Mouse (Mus musculus) embryonic facial prominence, embryonic 15.5 days (tissue): ENCODE measurements at regions not wholly inside any gene's neighbourhood (a gene's known extent, or its start where the extent isn't known, plus 50 kb on each side); places are given as distances from the start of the nearest gene placed in this dataset.

Source experiments
- ATAC-seq: fragments of 200-750 bp; cut with Nextera tagmentation; 2 replicates; pipeline ENCODE4 v1.8.0; 2017; ENCODE audit warnings: low read depth, moderate TSS enrichment; ENCODE audit not compliant: insufficient number of reproducible peaks, low FRiP score, low TSS enrichment
- H3K27ac ChIP-seq: fragments of 300-500 bp; sonication (generic); replicated peaks from 2 replicates; pipeline ENCODE4 v1.5.1; 2015; ENCODE audit warnings: mild to moderate bottlenecking, inconsistent platforms
- H3K27me3 ChIP-seq: fragments of 300-500 bp; sonication (generic); 2 replicates; pipeline ENCODE4 v1.6.1; 2015; ENCODE audit warnings: inconsistent platforms
- H3K36me3 ChIP-seq: fragments of 300-500 bp; sonication (generic); 2 replicates; pipeline ENCODE4 v1.6.1; 2015; ENCODE audit warnings: mild to moderate bottlenecking, inconsistent platforms
- H3K4me1 ChIP-seq: fragments of 300-500 bp; sonication (generic); 2 replicates; pipeline ENCODE4 v1.6.1; 2015; ENCODE audit warnings: inconsistent platforms
- H3K4me2 ChIP-seq: fragments of 300-500 bp; sonication (generic); replicated peaks from 2 replicates; pipeline ENCODE4 v1.6.1; 2015; ENCODE audit warnings: mild to moderate bottlenecking, inconsistent platforms
- H3K4me3 ChIP-seq: fragments of 300-500 bp; sonication (generic); replicated peaks from 2 replicates; pipeline ENCODE4 v1.5.1; 2015; ENCODE audit warnings: mild to moderate bottlenecking, inconsistent platforms
- H3K9ac ChIP-seq: fragments of 300-500 bp; sonication (generic); 2 replicates; pipeline ENCODE4 v1.6.1; 2015; ENCODE audit warnings: inconsistent platforms
- H3K9me3 ChIP-seq: fragments of 300-500 bp; sonication (generic); replicated peaks from 2 replicates; pipeline ENCODE4 v1.6.1; 2016; ENCODE audit warnings: inconsistent platforms
- WGBS: fragments of 180-500 bp; shearing (Covaris S2); methylation state at CpG from one replicate; pipeline ENCODE4 v1.1.7; 2015; 5-methylcytosine and 5-hydroxymethylcytosine counted together

DNA sequence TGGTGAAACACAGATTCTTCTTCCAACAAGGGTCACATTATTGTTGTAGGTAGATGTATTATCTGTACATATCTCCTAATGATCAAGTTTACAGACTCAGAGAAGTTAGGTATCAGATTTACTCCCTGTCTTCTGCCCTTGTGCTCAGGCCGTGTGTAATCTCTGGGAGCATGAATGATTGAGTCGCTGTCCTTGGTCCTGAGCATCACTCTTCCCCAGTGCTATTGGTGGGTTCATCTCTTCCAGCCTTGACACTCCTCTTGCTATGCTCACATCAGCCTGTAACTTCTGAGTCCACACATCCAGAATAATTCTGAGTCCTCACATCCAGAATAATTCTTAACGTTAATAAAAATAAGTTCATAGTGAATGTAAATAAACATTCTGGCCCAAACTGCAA lies 295.6 kb downstream of the Basp1 start:
- 41% methylated on average over 3 of the region's 3 CpGs for WGBS
- H3K4me3 ChIP-seq: no peak overlapping the region
- H3K4me1 ChIP-seq: no peaks in the 10 kb centered on the region
- no peak overlapping the region for H3K27ac ChIP-seq
- no peak overlapping the region for H3K9ac ChIP-seq
- no peaks in the 10 kb centered on the region for H3K27me3 ChIP-seq
- ATAC-seq: no peak; the same call in 1 of the 2 replicates
- H3K4me2 ChIP-seq: no peak overlapping the region
- no peaks in the 10 kb centered on the region for H3K36me3 ChIP-seq
- no peaks in the 10 kb centered on the region for H3K9me3 ChIP-seq

DNA sequence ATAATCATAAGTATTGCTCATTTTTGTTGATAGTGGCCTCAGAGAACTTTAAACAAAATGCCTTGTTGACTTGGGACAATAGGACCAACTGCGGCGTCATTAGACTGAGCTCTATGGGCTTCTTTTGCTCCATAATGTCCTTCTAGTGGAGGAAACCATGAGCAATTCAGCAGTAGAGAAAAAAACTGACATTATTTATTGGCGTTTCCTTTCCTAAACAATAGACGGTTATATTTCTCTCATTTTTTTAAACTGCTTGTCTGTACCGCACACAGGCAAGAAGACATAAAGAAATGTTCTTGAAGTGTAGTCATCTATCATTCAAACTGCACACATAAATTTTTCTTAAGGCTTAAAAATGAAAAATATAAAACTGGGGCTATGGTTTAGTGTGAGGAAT lies 310.8 kb downstream of the Basp1 start:
- H3K4me1 ChIP-seq: no peaks in the 10 kb centered on the region
- no peak overlapping the region for H3K27ac ChIP-seq
- H3K36me3 ChIP-seq: no peaks in the 10 kb centered on the region
- H3K9ac ChIP-seq: no peak overlapping the region
- no peak overlapping the region for H3K4me2 ChIP-seq
- H3K9me3 ChIP-seq: no peaks in the 10 kb centered on the region
- no peak for ATAC-seq
- no peaks in the 10 kb centered on the region for H3K27me3 ChIP-seq
- H3K4me3 ChIP-seq: no peak overlapping the region
- 76% methylated on average over 5 of the region's 5 CpGs for WGBS

DNA sequence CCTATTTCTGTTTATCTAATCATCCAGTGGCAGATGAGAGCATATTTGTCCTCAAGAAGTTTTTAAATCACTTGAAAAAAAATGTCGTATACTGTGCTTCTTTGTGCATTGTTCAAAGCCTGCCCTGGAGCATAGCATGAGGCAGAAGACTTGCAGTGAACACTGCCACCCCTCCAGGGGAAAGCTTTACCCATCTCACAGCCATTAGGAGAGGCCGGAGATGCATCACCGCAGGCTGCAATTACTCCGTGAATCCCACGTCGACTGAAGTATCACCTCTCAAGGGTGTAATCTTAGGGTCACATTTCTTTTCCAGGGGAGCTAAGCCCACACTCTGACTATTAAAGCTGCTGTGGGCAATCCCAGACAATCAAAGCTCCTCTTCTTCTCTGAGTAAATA lies 319.8 kb downstream of the Basp1 start:
- H3K36me3 ChIP-seq: no peaks in the 10 kb centered on the region
- no peak overlapping the region for H3K9ac ChIP-seq
- H3K4me3 ChIP-seq: no peak overlapping the region
- no peaks in the 10 kb centered on the region for H3K27me3 ChIP-seq
- no peak; the same call in 1 of the 2 replicates for ATAC-seq
- no peaks in the 10 kb centered on the region for H3K9me3 ChIP-seq
- H3K4me2 ChIP-seq: no peak overlapping the region
- 10% methylated on average over 6 of the region's 6 CpGs for WGBS
- no peaks in the 10 kb centered on the region for H3K4me1 ChIP-seq
- H3K27ac ChIP-seq: no peak overlapping the region

DNA sequence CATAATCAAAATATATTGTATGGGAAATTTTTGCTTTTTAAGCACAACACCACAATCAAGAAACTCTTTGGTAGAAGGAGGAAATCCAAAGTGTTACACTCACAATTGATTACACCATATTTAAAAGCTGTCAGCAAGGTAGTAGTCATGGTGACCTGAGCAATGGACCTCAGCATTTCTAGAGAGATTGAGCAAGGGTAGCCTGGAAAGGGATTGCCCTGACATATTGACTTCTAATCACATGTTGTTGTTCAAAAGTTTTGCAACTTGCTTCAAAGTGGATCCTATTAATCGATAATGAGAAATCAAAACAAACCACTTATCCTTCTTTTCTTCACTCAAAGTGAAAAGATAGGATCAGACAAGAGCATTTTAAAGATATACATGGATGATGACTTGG lies 343.9 kb downstream of the Basp1 start:
- H3K36me3 ChIP-seq: no peaks in the 10 kb centered on the region
- ATAC-seq: no peak
- WGBS: 86% methylated on average over 1 of the region's 1 CpGs

DNA sequence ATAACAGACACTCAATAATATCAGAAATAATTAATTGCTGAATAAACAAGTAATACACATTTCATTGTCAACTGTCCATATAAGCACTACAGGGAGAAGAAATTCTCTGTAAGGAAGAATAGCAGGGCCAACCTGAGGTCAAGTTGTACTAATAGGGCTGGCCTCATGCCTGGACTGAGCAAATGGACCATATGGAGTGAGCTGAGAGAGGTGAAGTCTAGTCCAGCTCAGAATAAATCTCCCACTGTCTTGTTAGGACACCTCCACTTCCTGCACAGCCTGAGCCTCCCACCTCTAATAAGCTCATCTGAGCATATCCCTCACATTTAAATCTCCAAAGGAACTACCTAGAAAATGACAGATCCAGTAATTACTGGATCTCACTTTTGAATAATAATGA lies 354.2 kb downstream of the Basp1 start:
- no peak overlapping the region for H3K9ac ChIP-seq
- H3K4me1 ChIP-seq: no peaks in the 10 kb centered on the region
- no peak overlapping the region for H3K4me2 ChIP-seq
- no peaks in the 10 kb centered on the region for H3K27me3 ChIP-seq
- no peak for ATAC-seq
- H3K27ac ChIP-seq: no peak overlapping the region
- no peak overlapping the region for H3K4me3 ChIP-seq
- H3K9me3 ChIP-seq: no peaks in the 10 kb centered on the region
- no peaks in the 10 kb centered on the region for H3K36me3 ChIP-seq

More for the DNA sequence above, 343.9 kb downstream of the Basp1 start:
- Histone ChIP-seq H3K9ac (no peak overlapping the region), H3K4me1 (no peaks in the 10 kb centered on the region), H3K27ac (no peak overlapping the region), H3K4me3 (no peak overlapping the region), H3K27me3 (no peaks in the 10 kb centered on the region), H3K9me3 (no peaks in the 10 kb centered on the region), H3K4me2 (no peak overlapping the region)

DNA sequence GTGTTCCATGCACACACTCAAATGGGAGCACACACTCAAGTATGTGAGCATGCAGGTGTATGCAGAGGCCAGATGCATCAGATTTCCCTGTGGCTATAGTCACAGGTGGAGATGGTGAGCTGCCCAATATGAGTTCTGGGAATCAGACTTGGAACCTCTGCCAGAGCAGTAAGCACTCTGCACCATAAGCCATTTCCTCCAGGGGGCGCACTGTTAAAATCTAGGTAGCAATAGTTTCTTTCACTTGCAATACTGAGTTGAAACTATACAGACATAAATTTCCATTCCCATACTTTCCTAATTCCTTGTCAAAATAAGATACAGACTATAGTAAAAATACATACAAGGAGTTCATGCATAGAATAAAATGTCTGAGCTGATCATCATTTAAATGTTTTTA lies 365.7 kb downstream of the Basp1 start:
- H3K27me3 ChIP-seq: no peaks in the 10 kb centered on the region
- no peak overlapping the region for H3K4me2 ChIP-seq
- H3K27ac ChIP-seq: no peak overlapping the region
- 34% methylated on average over 1 of the region's 1 CpGs for WGBS
- no peaks in the 10 kb centered on the region for H3K4me1 ChIP-seq
- no peak overlapping the region for H3K9ac ChIP-seq
- no peak overlapping the region for H3K4me3 ChIP-seq
- ATAC-seq: no peak
- no peaks in the 10 kb centered on the region for H3K36me3 ChIP-seq
- H3K9me3 ChIP-seq: no peaks in the 10 kb centered on the region

DNA sequence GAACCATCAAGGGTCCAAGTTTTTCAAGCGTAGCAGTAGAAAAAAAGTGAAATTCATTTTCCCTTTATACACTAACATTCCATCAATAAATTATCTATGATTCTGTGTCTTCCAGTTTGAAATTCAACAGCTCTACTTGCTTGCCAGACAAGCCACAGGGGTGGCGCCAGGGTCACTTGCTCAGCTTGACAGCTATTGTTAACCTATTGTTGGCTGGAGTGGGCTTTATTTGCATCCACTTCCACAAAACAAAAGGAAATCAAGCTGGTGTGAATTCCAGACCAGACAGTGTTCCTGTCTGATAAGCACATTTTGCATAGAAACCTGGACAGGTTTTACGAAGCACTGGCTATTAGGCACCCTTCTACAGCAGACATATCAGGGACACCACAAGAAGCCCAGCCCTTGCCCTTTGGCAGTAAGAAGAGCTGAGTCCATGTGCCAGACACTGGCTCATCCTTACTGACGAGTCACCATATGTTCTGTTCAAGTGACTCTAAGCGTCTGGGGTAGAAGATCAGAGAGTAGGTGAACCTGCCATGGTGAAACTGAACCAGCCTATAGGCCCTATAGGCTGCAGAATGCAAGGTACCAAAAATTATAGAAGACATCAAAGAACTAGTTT lies 366.9 kb downstream of the Basp1 start:
- Histone ChIP-seq H3K4me1 (no peaks in the 10 kb centered on the region), H3K27ac (no peak overlapping the region), H3K4me2 (no peak overlapping the region), H3K27me3 (no peaks in the 10 kb centered on the region), H3K4me3 (no peak overlapping the region), H3K36me3 (no peaks in the 10 kb centered on the region), H3K9ac (no peak overlapping the region), H3K9me3 (no peaks in the 10 kb centered on the region)
- no peak for ATAC-seq
- WGBS: 73% methylated on average over 5 of the region's 5 CpGs

DNA sequence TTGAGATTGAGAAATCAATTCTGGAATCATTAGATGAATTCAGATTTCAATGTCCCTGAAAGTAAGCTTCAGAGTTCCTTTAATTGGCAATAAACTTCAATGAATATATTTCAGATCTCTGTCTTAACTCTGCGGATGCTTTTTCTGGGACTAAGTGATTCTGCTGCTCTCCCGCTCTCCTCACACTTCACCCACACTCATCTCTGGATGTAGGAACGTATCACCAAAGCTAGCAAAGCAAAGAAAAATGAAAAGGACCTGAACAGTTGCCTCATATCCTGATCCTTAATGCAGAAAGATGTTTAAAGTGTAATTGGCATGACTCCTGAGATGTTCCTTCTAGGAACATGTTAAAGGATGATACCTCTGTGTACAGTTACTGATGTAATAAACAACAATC lies 377.3 kb downstream of the Basp1 start:
- Histone ChIP-seq H3K4me3 (no peak overlapping the region), H3K27me3 (no peaks in the 10 kb centered on the region), H3K9me3 (no peaks in the 10 kb centered on the region), H3K4me2 (no peak overlapping the region), H3K27ac (no peak overlapping the region), H3K36me3 (no peaks in the 10 kb centered on the region), H3K9ac (no peak overlapping the region), H3K4me1 (no peaks in the 10 kb centered on the region)
- ATAC-seq: no peak
- WGBS: 86% methylated on average over 3 of the region's 3 CpGs

DNA sequence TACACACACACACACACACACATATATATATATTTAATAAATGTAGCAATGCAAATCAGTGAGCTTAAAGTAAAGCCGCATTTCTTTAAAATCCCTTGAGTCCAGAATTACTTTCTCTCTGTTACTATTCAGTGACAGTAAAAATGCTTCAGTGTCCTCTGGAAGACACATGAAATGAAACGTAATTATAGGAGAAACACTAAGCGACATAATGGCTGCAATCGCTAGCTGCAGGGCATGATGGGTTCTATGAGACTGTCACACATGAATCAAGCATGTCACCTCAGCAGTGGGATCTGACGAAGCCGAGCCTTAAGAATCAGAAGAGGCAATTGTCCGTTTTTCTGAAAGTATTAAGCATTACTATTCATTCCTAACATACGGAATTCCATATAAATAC lies 385.7 kb downstream of the Basp1 start:
- no peaks in the 10 kb centered on the region for H3K27me3 ChIP-seq
- H3K9ac ChIP-seq: no peak overlapping the region
- ATAC-seq: no peak
- WGBS: 71% methylated on average over 8 of the region's 8 CpGs
- H3K4me2 ChIP-seq: no peak overlapping the region
- H3K36me3 ChIP-seq: no peaks in the 10 kb centered on the region
- H3K9me3 ChIP-seq: no peaks in the 10 kb centered on the region
- peaks cover 5% of the 10 kb centered on the region; the same call in 1 of the 2 replicates for H3K4me1 ChIP-seq
- H3K4me3 ChIP-seq: no peak overlapping the region
- H3K27ac ChIP-seq: no peak overlapping the region

DNA sequence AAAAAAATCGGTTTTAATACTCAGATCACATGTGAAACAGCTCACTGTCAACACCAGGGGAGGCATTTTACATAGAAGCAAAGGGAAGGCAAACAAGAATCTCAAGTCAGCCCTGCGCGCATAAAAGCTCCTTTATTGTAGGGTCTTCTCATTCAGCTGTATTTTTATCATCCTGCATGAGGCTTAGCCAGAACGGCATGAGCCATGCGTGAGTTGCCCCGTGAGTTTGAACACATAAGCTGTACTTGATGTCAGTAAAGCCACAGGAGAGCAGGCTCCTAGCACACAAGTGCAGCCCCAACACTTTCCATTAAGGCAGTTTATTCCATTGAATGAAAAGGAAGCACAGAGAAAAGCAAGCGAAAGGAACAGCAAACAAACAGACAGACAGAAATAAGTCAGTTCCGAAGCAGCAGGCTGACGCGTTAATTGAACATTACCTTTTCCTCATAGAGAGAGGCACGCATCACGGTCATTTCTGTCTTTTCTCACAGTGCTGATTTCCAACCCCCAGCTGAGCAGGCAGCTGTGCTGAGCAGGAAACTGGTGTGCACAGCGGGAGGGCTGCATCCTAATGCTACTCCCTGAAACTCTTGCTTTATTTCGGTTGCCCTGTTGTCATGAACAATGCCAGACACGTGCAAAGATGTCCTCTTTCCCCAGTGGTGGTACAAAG lies 386.6 kb downstream of the Basp1 start:
- WGBS: 11% methylated on average over 15 of the region's 15 CpGs
- no peaks in the 10 kb centered on the region for H3K36me3 ChIP-seq
- H3K4me1 ChIP-seq: peaks cover 5% of the 10 kb centered on the region; the same call in 1 of the 2 replicates
- no peaks in the 10 kb centered on the region for H3K9me3 ChIP-seq
- peak overlapping the region; percentile 19; the same call in 1 of the 2 replicates for H3K4me3 ChIP-seq
- ATAC-seq: no peak
- no peak overlapping the region for H3K27ac ChIP-seq
- H3K4me2 ChIP-seq: peak overlapping the region; percentile 45
- no peak overlapping the region for H3K9ac ChIP-seq
- no peaks in the 10 kb centered on the region for H3K27me3 ChIP-seq

DNA sequence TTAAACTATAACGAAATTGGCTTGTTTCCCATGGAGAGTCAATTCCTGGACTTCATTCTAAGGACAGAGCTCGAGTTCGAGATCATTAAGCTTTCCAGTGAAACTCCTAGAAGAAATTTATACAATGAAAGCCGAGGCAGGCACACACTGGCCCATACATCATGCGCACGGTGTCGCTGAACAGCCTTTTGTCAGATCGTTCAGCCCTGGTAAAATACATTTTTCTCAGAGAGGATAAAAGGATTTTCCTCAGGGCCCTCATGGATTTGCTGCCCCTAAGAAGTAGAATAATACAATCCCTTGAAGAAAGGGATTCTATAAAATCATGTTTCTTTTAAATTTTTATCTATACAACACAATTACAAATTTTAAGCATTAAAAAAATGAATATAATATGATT lies 387.2 kb downstream of the Basp1 start:
- Histone ChIP-seq H3K4me2 (no peak overlapping the region), H3K4me1 (peaks cover 5% of the 10 kb centered on the region; the same call in 1 of the 2 replicates), H3K27me3 (no peaks in the 10 kb centered on the region), H3K36me3 (no peaks in the 10 kb centered on the region), H3K9me3 (no peaks in the 10 kb centered on the region), H3K27ac (no peak overlapping the region), H3K4me3 (no peak overlapping the region), H3K9ac (no peak overlapping the region)
- no peak for ATAC-seq
- WGBS: 59% methylated on average over 8 of the region's 8 CpGs

DNA sequence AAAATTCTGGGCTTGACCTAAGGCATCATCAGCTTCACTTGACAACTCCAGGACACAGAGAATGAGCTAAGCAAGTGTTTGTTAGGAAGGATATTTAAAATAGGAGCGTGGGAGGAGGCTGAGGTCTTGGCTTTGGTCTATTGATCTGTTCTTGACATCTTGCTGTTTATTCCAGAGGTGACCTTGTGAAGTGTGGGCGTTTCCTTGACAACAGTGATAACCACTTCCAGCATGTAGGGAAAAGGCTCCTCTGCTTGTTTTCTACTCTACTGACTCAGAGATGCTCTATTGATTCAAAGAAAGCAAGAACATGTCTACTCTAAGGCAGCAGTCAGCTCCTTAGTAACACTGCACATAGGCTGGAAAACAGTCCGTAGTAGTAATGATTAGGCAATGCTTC lies 392.6 kb downstream of the Basp1 start:
- WGBS: 63% methylated on average over 3 of the region's 3 CpGs
- H3K4me3 ChIP-seq: no peak overlapping the region
- H3K9me3 ChIP-seq: no peaks in the 10 kb centered on the region
- H3K36me3 ChIP-seq: no peaks in the 10 kb centered on the region
- no peak overlapping the region for H3K9ac ChIP-seq
- ATAC-seq: no peak
- no peak overlapping the region for H3K4me2 ChIP-seq
- no peak overlapping the region for H3K27ac ChIP-seq
- no peaks in the 10 kb centered on the region for H3K27me3 ChIP-seq
- no peaks in the 10 kb centered on the region for H3K4me1 ChIP-seq
